Mouse (Mus musculus) erythroblast, embryonic 14.5 days (primary cell): ENCODE data around the gene Zfp827.

Experiments used
- GATA1 ChIP-seq: IDR thresholded peaks from 2 replicates; pipeline ENCODE4 v1.6.1; 2012; ENCODE audit warnings: low read length, inconsistent platforms, mixed read lengths
- TAL1 ChIP-seq: IDR thresholded peaks from 3 replicates; pipeline ENCODE4 v1.6.1; 2012; ENCODE audit warnings: low read length, inconsistent platforms, mixed read lengths

GRCm38 (mm10) chr8:79153637-79154036 lies 125.4 kb downstream of the Zfp827 start:
- TF ChIP-seq TAL1 (no peak), GATA1 (no peak)
